Mouse (Mus musculus) cerebral cortex, adult 2 months (tissue): ENCODE data around the gene Mctp1.

Experiments used
- WGBS: fragments of 180-500 bp; shearing (Covaris S2); methylation state at CpG from one replicate; pipeline ENCODE4 v1.1.7; 2018; 5-methylcytosine and 5-hydroxymethylcytosine counted together

Gene Mctp1

DNA sequence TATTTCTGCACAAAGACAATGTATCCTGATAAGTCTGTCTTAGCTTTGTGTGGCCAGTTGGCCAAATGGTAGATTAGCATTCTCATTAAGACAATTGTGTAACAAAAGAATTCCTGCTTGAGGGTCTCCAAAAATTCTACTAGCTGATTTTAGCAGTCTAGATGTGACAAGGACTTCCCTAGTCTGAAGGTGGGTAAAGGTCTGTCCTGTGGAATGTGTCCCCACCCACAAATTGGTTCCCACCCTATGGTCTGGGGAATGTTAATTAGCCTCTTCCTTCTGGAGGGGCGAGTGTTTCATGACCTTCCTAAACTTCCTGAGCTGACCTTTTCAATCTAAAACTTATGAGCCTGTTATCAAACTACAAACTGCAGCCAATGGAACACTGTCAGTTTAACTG, 143.4 kb downstream of the Mctp1 start:
- 73% methylated on average over 1 of the region's 1 CpGs for WGBS

DNA sequence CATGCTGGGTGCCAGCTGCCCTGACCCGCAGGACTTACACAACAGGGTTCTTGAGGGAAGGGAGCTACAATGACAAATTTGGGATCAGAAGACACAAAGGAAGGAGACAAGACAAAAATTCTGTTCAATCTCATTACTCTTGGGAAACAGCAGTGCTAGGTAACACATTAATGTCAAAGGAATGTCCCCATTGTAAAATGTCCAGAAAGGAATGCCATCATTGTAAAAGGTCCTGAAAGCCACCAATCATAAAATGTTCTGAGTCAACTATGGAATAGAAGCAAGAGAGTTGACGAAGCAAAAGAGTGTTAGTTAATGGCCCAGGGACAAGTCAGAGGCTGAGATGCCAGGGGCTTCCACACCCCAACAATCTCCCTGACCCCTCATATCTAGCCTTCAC, 145.6 kb downstream of the Mctp1 start:
- 94% methylated on average over 2 of the region's 2 CpGs for WGBS

DNA sequence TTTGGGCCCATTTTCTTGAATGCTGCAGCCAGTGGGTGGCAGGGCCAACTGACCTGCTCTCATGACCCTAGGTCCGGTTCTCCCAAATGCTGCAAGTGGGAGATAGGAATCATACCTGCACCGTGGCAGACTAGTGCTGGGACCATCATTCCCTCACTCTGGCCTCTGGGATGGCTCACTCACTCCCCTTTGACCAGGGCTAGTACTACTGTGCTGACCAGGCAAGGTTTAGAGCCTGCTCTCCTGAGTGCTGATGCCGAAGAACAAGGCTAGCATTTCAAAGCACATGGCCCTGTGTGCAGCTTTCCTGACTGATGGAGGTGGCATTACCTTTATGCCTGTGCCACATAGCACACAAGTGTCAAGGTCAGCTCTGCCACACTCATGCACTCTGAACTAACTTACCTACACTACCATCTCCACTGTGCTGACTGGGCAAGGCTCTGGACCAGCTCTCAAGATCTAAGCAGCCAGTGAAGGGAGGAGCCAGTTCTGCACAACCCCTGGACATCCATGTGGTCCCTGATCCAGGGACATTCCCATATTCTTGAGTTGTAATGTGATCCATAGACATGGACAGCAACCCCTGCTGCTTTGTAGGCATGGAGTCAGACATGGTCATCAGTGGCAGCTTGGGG, 146.7 kb downstream of the Mctp1 start:
- WGBS = 95% methylated on average over 3 of the region's 3 CpGs

DNA sequence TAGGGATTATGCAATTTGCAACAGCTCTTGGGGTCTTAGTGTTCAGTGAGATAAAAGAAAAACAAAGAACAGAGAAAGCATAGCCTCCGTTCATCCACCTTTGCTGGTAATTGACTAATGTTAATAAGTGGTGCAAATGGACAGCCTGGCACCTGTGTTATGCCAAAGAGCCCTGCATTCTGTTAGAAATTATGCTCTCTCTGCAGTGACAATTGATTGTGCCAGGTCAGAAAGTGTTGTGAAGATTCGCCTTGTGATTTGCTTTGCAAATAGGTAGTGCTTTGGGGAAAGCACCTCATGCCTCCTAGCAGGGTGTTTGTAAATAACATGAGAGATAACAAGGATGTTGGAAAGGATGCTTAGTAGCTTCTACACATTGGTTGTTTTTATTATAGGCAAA, 163.5 kb downstream of the Mctp1 start:
- 80% methylated on average over 2 of the region's 2 CpGs for WGBS

DNA sequence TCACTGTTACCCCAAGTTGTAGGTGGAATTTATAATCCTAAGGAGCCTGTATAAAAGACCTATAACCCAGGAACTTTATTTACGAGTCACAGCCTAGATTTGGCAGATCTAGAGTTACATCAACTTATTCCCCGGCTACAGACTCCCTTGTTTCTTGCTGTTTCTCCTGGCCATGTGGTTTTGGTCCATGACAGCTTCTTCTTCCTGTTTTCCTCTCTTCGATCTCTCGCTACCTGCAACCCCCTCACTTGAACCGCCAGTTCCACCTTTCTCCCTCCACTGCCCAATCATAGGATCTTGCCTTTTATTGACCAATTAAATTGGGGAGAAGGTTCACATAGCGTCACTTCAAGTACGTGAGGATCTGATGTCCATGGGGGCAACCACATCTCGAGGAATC, 176.6 kb downstream of the Mctp1 start:
- 84% methylated on average over 8 of the region's 8 CpGs for WGBS

DNA sequence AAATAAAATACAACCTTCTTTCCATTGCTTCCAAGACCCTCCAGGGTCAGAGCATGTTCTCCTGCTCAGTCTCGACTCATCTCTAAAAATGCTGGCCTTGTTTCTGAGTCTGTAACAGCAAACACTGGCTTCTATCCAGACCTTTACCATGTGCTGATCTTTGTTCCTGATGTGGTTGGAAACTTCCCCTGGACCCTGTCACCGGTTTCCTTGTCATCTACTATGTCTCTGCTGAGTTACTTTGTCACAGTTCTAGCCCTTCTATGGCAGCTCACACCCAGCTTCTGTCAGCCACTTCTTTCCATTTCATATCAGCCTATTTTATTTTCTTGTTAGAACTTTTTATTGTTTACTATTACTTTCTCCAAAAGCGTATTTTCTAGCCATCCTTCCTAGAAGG, 177.3 kb downstream of the Mctp1 start:
- WGBS = 68% methylated on average over 3 of the region's 3 CpGs

DNA sequence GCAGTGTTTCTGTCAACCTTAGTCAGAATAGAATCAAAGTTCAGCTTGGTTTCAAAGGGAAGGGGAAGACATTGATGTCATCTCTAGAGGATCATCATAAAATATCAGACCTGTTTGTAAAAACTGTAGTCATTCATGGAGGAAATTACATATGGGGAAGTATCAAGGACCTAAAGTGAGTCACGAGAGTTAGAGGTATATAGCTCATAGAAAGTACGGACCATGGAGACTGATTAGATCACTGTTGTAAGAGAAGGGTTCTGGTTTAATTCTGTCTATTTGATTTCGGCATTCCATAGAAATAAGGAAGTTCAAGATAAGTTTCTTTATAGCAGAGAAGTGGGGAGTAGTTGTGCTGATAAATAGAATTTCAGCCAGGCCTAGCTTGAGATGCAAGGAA, 181.7 kb downstream of the Mctp1 start:
- 94% methylated on average over 3 of the region's 3 CpGs for WGBS

DNA sequence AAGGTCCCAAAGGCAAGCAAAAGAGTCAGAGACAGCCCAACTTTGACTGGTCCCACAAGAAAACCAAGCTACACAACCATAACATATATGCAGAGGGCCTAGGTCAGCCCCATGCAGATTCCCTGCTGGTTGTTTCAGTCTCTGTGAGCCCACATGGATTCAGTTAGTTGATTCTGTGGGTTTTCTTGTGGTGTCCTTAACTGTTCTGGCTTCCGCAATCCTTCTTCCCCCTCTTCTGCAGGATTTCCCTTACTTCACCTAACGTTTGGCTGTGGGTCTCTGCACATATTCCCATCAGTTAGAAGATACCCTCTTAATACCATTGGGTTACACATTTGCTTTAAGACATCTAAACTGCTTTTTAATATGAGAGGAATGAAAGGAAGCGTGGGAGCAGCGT, 183.1 kb downstream of the Mctp1 start:
- WGBS = 87% methylated on average over 4 of the region's 4 CpGs

DNA sequence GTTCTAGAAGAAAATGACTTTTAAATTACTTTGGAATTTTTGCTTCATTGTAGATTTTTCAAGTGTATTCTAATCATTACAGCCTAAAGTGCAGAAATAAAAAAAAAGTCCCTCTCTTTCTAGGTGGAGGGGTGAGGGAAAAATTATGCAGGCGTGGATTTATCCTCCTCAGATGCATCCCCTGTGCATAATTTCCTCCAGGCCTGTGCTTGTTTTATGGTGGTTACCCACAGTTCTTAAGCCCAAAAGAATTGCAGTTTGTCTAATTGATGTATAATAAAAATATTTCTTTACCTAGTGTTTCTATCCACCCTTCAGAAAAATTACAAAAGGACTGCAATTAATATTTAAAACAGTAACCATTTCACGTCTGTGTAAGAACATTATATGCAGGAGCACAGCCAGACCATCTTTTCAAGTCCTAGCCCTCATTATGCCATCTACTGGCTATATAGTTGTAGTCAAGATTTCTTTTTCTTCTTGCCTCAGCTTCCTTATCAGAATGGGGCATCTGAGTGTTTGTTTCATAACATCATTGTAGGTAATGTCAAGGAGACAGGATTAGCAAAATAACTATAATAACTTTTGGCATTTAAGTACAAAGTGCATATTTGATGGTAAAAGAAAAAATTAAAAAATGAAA, 184.4 kb downstream of the Mctp1 start:
- 44% methylated on average over 2 of the region's 2 CpGs for WGBS

DNA sequence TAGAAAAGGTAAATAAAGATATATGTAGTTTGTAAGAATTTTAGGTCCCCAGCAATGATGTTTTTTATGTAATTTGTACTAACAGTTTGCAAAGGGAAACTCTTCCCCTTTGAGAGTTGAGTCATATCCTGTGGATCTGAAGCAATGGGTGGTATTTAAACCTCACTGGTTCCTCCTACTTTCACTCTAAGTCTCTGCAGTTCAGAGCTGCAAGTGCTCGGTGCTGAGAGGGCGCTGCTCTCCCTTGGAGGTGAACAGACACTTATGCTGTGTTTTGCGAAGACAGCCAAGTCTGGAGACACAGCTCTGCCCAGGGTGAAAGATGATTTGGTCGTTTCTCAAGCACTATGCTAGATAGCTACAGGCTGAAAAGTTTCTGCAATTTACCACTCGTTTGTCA, 195.1 kb downstream of the Mctp1 start:
- WGBS = 36% methylated on average over 5 of the region's 5 CpGs

DNA sequence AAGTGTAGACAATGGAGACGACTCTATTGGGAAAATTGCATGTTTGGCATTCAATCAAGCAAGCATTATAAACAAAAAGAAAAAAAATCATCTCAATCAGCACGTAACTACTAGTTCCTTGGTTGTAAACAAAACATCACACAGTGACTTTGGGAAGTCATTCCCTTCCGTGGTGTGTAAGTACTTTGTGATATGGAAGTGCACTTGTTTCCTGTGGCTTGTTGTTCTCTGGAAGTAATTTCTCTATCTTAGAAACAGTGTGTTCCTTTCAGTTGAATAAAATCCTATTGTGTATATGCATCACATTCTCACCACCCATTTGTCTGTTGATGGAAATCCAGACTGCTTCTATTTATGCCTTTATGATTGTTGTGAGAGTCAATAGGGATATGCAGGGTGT, 201.1 kb downstream of the Mctp1 start:
- 65% methylated on average over 3 of the region's 3 CpGs for WGBS

DNA sequence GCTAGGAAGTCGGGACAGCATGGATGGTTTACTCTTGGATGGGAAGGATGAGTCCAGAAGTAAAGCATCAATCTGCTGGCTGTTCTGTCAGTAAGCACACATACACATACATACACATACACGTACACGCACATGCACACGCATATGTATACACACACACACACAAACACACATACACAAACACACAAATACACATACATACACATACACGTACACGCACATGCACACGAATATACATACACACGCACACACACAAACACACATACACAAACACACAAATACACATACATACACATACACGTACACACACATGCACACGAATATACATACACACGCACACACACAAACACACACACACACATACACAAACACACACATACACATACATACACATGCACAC, 206.4 kb downstream of the Mctp1 start:
- WGBS = 90% methylated on average over 11 of the region's 11 CpGs

DNA sequence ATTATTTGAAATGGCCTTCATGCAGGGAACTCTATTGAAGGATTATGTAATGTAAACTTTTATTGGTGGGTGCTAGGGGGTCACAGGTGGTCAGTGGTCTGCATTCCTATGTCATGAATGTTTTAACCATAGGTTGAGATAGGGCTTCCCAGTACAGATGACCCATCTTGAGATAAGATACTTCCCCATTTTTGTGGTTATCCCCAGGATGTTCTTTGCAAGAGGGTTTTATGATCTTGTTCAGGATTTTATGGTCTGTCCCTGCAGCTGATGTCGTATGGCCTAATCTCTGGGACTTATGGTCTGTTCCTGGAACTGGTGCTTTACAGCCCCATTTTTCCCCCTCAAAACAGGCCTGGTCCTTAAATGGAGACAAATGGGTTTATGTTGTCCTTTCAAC, 207.4 kb downstream of the Mctp1 start:
- 90% methylated on average over 1 of the region's 1 CpGs for WGBS

DNA sequence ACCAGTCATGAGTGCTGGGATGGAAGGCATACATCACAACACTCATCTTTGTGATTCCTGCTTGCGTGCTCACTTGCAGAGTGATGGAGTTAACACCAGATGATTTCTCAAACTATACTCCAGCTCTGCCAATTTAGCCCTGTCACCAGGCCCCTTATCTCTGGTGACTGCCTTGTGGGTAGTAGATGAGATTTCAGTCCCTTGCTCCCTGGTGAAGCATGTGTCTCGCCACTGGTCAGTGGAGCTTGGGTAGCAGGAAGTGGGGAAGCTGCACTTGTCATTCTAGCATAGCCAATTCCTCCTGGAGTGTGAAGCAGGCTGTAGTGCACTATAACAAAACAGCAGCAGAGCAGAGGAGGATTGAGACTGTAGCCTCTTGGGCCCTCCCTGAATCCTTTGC, 208.6 kb downstream of the Mctp1 start:
- WGBS = 92% methylated on average over 2 of the region's 2 CpGs

DNA sequence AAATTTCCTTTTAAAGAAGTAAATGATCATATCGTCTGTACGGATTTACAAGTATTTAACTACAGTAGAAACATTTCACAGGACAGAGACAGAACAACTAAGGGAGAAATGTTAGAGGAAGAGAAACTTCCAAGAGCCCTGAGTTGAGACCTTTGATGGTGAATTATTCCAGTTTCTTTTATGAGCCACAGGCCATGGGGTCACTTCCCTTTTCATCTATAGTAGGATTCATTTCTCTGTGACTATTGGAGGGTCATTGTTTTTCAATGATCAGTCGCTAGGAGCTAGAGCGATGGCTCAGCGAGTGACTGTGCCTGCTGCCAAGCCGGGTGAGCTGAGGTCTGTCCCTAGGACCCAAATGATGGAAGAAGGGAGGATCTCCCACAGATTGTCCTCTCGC, 212.7 kb downstream of the Mctp1 start:
- 80% methylated on average over 7 of the region's 7 CpGs for WGBS

DNA sequence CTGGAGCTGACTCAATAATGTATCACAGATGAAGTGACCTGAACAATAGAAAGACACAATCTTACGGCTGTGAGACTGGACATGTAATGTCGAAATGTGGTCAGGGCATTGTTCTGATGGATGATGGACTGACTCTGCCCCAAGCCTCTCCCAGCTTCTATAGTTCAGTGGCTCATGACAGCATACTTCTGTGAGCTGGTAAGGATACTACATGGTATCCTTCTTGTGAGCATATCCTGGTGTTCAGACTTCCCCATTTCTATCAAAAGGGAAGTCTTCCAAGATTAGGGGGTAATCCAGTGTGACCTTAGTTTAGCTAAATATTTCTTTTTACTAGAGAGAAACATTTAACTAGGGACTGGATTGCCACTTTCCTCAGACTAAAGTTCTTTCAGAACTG, 227.2 kb downstream of the Mctp1 start:
- 85% methylated on average over 2 of the region's 2 CpGs for WGBS

DNA sequence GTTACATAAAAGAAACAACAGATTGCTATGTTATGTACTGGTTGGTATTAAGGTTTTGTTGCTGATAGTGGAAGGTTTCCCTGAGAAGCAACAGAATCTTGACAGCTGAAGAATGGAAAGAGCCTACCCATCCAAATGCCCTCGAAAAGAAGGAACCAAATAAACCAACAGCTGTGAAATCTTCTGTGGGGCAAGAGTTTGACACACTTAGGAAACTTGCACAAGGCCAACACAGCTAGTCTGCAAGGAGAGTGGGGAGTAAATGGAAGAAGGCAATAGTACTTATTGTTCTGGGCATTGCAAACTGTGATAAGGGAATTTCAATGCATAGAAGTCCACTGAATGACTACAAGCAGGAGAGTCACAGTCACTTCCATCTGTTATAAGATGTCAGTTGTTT, 236.2 kb downstream of the Mctp1 start:
- WGBS = 51% methylated on average over 1 of the region's 1 CpGs

DNA sequence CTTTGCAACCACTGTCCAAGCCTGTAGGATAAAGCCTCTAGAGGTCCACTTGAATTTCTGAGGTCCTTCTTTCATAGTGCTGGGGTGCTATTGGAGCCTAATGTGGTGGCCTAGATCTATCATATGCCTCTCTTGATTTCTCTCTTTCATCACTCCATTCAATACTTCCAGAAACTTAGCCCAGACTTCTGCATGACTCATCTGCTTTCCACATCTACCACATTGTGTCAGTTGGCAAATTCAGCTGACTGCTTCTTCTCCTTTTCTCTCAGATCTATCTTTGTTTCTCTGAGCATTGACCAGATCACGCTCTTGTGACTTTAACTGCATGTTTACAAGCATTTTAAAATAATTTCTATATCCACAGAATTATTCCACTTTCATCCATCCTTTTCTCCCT, 249.4 kb downstream of the Mctp1 start:
- 55% methylated on average over 1 of the region's 1 CpGs for WGBS

DNA sequence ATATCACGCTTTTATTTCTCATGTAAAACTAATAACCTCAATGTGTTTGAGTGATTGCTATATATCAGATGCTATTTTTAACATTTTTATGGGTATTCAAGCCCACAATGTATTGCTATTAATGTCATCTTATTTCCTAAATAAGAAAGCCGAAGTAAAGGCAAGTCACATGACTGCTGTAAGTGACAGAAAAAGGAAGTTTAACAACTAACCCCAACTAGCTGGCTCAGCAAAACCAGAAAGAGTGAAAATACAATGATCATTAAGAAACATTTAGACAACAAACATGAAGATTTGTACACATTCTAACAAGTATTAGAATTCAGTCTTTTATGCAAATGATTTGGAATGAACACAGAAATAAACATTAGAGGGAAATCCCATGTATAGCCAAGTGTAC, 253.9 kb downstream of the Mctp1 start:
- WGBS = 83% methylated on average over 2 of the region's 2 CpGs

DNA sequence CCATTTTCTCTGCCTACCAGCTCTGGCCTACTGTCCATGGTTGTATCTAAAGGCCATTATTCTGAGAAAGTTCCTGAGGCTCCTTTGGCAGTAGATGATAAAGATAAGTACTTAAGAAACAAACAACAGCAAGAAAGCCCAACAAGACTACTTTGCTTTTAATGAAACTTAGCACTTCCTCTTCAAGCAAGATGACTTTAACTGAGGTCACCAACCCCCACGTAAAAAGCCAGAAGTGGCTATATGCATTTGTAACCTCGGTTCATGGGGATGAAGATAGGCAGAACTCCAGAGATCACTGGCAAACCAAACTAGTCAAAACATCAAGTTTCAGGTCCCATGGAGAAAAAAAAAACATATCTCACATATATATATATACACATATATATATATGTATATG, 305.0 kb downstream of the Mctp1 start:
- WGBS = 84% methylated on average over 2 of the region's 2 CpGs

DNA sequence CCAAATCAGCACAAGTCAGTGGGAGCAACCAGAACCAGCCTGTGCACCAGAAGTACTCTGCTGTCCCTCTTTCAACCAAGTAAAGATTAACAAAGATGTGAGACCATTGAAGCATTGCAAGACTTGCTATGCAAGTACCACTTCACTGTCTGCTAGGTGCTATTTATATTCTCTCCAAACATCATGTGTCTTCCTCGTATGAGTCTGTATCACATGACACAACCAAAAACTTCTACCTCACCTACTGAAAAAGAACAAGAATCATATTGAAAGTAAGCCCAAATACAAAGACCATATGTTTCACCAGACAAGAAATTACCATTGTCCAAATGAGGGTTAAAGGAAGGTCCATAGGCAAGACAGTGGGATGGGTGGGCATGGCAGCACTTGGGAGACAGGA, 306.4 kb downstream of the Mctp1 start:
- WGBS = 58% methylated on average over 1 of the region's 1 CpGs

DNA sequence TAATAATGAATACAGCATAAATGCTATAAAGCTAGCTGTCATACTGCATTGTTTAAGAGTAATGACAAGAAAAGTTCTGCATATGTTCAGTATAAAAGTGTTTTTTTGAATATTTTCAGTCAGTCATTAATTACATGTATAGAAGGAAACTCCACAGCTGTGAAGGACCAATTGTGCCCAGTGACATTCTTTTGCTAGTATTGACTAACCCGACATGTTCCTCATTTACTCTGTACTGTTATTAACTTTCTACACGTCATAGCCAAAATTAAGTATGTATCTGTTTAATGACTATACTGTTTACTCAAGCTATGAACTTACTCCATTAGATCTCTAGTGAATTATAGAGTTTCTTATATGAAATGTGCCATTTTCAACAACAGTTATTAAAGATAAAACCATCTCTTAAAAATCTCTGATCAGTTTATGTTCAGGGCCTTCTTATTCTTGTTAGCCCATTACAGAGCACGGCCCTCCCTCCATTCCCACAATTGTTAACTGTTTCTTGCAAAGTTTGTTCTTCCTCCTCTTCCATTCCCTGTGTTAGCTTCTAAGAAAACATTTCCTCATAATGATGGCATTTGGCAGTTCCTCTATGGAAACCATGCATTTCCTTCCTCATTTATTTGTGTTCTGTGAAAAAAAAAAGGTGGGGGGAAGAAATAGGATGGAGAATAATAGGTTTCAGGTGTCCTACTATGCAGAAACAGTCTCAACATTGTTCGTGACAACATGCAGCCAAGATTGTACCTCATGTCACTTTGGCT, 366.5 kb downstream of the Mctp1 start:
- WGBS = 69% methylated on average over 4 of the region's 4 CpGs

DNA sequence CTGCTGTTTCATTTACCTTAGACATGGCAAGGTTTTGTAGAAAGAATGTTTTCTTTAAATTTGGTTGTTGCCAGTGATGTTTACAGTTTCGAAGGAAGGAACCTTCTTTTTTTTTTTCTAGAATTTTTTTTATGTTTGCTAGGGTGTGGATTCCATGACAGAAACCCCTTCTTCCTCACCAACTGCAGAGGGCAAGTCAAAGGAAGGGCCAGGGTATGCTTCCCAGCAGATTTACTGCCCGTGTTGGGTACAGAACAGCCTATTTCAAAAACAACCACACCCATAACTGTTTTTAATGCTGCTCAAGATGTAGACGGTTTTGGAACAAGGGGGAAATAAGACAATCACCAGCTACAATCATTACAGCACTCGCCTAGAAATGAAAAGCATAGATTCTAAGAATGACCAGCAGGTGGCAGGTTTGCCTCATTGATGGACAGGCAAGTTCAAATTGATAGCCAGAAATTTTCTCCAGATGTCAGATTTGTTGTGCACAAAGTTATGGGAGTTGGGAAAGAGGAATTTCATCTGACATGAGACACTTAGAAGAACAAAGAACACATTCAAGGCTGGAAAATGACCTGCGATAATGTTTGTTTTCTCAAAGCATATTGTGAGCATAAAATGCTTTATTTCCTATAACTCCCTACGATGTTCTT, 375.6 kb downstream of the Mctp1 start:
- 28% methylated on average over 6 of the region's 6 CpGs for WGBS
